ENCODE assay signal across 8 mouse cellular contexts in genomic region chr14:59625158-59625805, GRCm38 (mm10). TPM values are rescaled to one million over a fixed set of nuclear protein-coding genes. Genes with fewer than 3 reads are reported as not detected.
A peak's percentile ranks its signal among the peaks of the same experiment; 100 is the strongest.
DNase-seq lines count a peak whose midpoint lies in the region; ATAC-seq lines count a peak whose summit lies in the region.

Gene Shisa2 (plus strand): TSS chr14:59625308.

- H3K4me1 ChIP-seq in intestine, embryonic 14.5 days (replicated peaks; ENCODE audit: control insufficient read depth, insufficient read depth, low read length) = peaks cover 12% of the 10 kb centered on the region
- H3K4me1 ChIP-seq in megakaryocyte, embryonic 14.5 days = peaks cover 15% of the 10 kb centered on the region

- peaks cover 8% of the 10 kb centered on the region; the same call in 1 of the 2 replicates for H3K27me3 ChIP-seq in intestine, embryonic 14.5 days (replicated peaks; ENCODE audit: control insufficient read depth, insufficient read depth, low read length)
- peaks cover 65% of the 10 kb centered on the region for H3K27me3 ChIP-seq in megakaryocyte, embryonic 14.5 days (replicated peaks)

- peak; percentile 86 for ATAC-seq in intestine, embryonic 14.5 days (replicated peaks; ENCODE audit: low FRiP score, low TSS enrichment, low read depth)
- no peak for ATAC-seq in inflammation-experienced regulatory T-cells, adult 6 months

- intact Hi-C loops in gastrocnemius, postnatal 36 days (cut with DNase I) = loop anchor here (5.0 kb wide), 1 partner anchor 52 kb away; no protein-coding TSS in a partner anchor
- intact Hi-C loops in left cerebral cortex, postnatal 14 days (cut with DNase I) = loop anchor here (5.0 kb wide), 1 partner anchor 317 kb away; no protein-coding TSS in a partner anchor

- H3K4me3 ChIP-seq in intestine, embryonic 14.5 days (ENCODE audit: low read depth, low read length) = peak within 1 kb of the TSS; percentile 62
- H3K4me3 ChIP-seq in megakaryocyte, embryonic 14.5 days (replicated peaks) = peak within 1 kb of the TSS; percentile 88

- H3K9ac ChIP-seq in intestine, embryonic 14.5 days (ENCODE audit: low read length) = peak within 1 kb of the TSS; percentile 70

- no peaks in the 10 kb centered on the region for H3K9me3 ChIP-seq in intestine, embryonic 14.5 days (ENCODE audit: control insufficient read depth, low read length)
- 0 out of 2 replicates have a peak, but pooled peaks cover 4% of the 10 kb centered on the region for H3K9me3 ChIP-seq in megakaryocyte, embryonic 14.5 days

- peak within 1 kb of the TSS; percentile 73 for H3K27ac ChIP-seq in intestine, embryonic 14.5 days (ENCODE audit: low read depth)

- peak within 1 kb of the TSS; percentile 72 for H3K4me2 ChIP-seq in intestine, embryonic 14.5 days (ENCODE audit: low read length)

- under 1% methylated on average over 65 of the region's 65 CpGs for WGBS in intestine, embryonic 14.5 days

- H3K36me3 ChIP-seq in intestine, embryonic 14.5 days (ENCODE audit: control insufficient read depth, insufficient read depth, low read length) = peaks cover 9% of the 10 kb centered on the region
- H3K36me3 ChIP-seq in megakaryocyte, embryonic 14.5 days (replicated peaks; ENCODE audit: low read length) = no peaks in the 10 kb centered on the region

- peak; percentile 89 for DNase-seq in adrenal gland, adult 2 months
- DNase-seq in embryo, embryonic 10.5 days (ENCODE audit: low spot score) = peak; percentile 92
- peak; percentile 71 to 75 for DNase-seq in gastrocnemius, postnatal 36 days
- peak; percentile 93 for DNase-seq in intestine, embryonic 14.5 days (ENCODE audit: low spot score)
- DNase-seq in left cerebral cortex, postnatal 14 days (ENCODE audit: low spot score in 2 of 2) = peak; percentile 35 to 67
- DNase-seq in right cerebral cortex, postnatal 14 days = peak; percentile 67

RNA-seq across cellular contexts. Expression of gene Shisa2, which starts in this region (rescaled TPM):
- 1 to 10 TPM in 1 of 2 experiments, under 1 TPM in 1; 0.72 to 1.3 TPM for total RNA-seq in adrenal gland, adult 2 months (2021)
- 3.4 and 3.9 TPM in 2 replicates for polyA plus RNA-seq in adrenal gland, adult 2 months (2012; rRNA removed)
- 10 to 100 TPM; 53.5 to 76.6 TPM for total RNA-seq in gastrocnemius, postnatal 36 days (2021)
- polyA plus RNA-seq in intestine, embryonic 14.5 days (2014; fragmentation: Nextera tagmentation; extraction: Ambion mirVana) = 16.0 and 18.0 TPM in 2 replicates
- 1 to 10 TPM; 2.0 to 2.5 TPM for total RNA-seq in left cerebral cortex, postnatal 14 days (2021)
- not detected in 2 replicates for polyA plus RNA-seq in megakaryocyte, embryonic 14.5 days (2012; ENCODE audit: insufficient read depth, low replicate concordance)
- not detected for polyA plus RNA-seq in inflammation-experienced regulatory T-cells, adult 6 months (2017; shearing (Covaris generic))

Comparison
In these comparisons a context has a peak if more than half of its experiments do, and no peak if none do; other contexts are left out.
1. RNA of gene Shisa2 (total RNA-seq): 53.5 to 76.6 TPM in gastrocnemius, postnatal 36 days; 2.0 to 2.5 TPM in left cerebral cortex, postnatal 14 days and 0.72 to 1.3 TPM in adrenal gland, adult 2 months; every median in the first group is over 10 times any median in the second.
2. Peak in every context shown above with its lines, with median percentiles within 50 percentile points of each other: DNase-seq.